Mouse (Mus musculus): ENCODE measurements at regions not wholly inside any gene's neighbourhood (a gene's known extent, or its start where the extent isn't known, plus 50 kb on each side); places are given as distances from the start of the nearest gene placed in this dataset.

DNA sequence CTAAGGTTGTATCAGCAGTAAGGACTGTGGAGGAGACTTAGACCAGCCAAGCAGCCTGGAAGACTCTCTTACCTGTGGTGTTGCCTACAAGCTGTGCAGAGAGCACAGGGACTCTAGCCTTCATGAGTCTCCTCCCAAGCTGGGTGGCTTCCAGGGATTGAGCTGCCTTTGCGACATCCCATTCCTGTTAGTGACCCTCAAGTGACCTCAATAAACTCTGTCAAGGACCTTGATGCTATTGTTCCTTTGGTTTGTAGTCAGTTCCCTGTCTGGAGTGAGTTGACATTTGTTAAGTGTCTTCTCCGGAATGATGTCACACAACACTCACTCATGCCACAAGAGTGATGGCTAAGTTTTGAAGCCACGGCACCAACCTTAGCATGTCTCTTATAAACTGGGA, 211.0 kb downstream of the Cd83 start:
- Histone ChIP-seq H3K27ac (ENCODE audit: low read depth, low read length) (no peak overlapping the region), H3K4me1 (ENCODE audit: control insufficient read depth, insufficient read depth, low read depth, low read length) (peaks cover 10% of the 10 kb centered on the region), H3K4me3 (ENCODE audit: low read length) (no peak overlapping the region), H3K27me3 (replicated peaks; ENCODE audit: control insufficient read depth, insufficient read depth, low read length) (no peaks in the 10 kb centered on the region), H3K9me3 (ENCODE audit: control insufficient read depth, low read length) (no peaks in the 10 kb centered on the region), H3K4me2 (ENCODE audit: low read length) (no peak overlapping the region), H3K9ac (ENCODE audit: low read depth, low read length) (no peak overlapping the region), H3K36me3 (ENCODE audit: control insufficient read depth, insufficient read depth, low read length) (no peaks in the 10 kb centered on the region)
- 67% methylated on average over 3 of the region's 3 CpGs for WGBS
- no peak for ATAC-seq

DNA sequence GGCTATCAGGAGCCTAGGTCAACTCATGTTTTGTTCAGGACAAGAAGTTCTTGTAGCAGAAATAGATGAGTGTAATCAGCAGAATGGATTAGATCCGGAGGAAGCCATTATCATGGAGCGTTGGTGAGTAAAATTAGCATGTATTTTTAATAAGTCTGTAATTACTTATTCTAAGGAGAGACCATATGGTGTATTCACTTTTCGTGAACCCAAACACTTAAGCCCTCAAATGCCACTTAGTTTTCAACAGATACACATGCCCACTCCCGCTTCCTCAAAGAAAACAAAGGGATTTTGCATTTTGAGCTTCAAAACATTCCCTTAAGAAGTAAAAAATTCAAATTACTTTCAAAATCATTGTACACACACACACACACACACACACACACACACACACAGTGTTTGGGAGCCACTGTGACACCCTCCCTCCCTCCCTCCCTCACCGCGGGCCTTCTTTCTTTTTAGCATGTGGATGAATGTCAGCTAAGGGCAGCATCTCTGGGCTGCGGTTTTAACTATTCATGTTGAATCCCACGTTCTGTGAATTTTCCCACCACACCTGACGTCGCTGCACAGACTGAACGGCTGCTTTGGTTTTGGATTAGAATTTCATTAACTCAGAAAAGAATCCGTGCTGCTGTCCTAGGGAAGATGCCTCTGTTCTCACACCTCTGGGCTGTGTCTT, 217.4 kb downstream of the Cd83 start:
- Histone ChIP-seq H3K27me3 (replicated peaks; ENCODE audit: control insufficient read depth, insufficient read depth, low read length) (no peaks in the 10 kb centered on the region), H3K4me3 (ENCODE audit: low read length) (no peak overlapping the region), H3K9ac (ENCODE audit: low read depth, low read length) (no peak overlapping the region), H3K27ac (ENCODE audit: low read depth, low read length) (no peak overlapping the region), H3K36me3 (ENCODE audit: control insufficient read depth, insufficient read depth, low read length) (no peaks in the 10 kb centered on the region), H3K9me3 (ENCODE audit: control insufficient read depth, low read length) (0 out of 2 replicates have a peak, but pooled peaks cover 3% of the 10 kb centered on the region), H3K4me2 (ENCODE audit: low read length) (no peak overlapping the region), H3K4me1 (ENCODE audit: control insufficient read depth, insufficient read depth, low read depth, low read length) (peaks cover 2% of the 10 kb centered on the region; the same call in 1 of the 2 replicates)
- 44% methylated on average over 12 of the region's 12 CpGs for WGBS
- no peak for ATAC-seq

DNA sequence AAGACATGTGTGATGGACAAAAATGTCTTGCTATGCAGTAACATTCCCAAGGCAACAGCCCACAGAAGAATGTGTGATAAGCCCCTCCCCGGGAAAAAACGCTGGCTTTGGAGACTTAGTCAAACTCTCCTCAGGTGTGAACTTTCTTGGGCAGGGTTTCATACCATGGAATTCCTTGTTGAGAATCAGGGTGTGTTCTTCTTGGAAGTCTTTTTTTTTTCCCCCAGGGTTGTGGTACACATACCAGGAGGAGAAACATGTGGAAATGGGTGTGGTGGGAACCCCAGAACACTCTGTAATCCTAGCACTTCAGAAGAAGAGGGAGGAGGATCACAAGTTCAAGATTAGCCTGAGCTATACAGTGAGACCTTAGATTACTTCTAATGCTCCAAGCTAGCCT, 228.3 kb downstream of the Cd83 start:
- Histone ChIP-seq H3K4me3 (ENCODE audit: low read length) (no peak overlapping the region), H3K9ac (ENCODE audit: low read depth, low read length) (no peak overlapping the region), H3K4me2 (ENCODE audit: low read length) (no peak overlapping the region), H3K27ac (ENCODE audit: low read depth, low read length) (no peak overlapping the region), H3K9me3 (ENCODE audit: control insufficient read depth, low read length) (no peaks in the 10 kb centered on the region), H3K27me3 (replicated peaks; ENCODE audit: control insufficient read depth, insufficient read depth, low read length) (no peaks in the 10 kb centered on the region), H3K4me1 (ENCODE audit: control insufficient read depth, insufficient read depth, low read depth, low read length) (no peaks in the 10 kb centered on the region), H3K36me3 (ENCODE audit: control insufficient read depth, insufficient read depth, low read length) (no peaks in the 10 kb centered on the region)
- ATAC-seq, result no peak
- WGBS, result 94% methylated on average over 2 of the region's 2 CpGs

GRCm38 (mm10) chr13:44018489-44019303, 234.1 kb downstream of the Cd83 start:
- H3K36me3 ChIP-seq (ENCODE audit: control insufficient read depth, insufficient read depth, low read length), result no peaks in the 10 kb centered on the region
- 0 out of 2 replicates have a peak overlapping the region, but pooled peaks have one; percentile 0 for H3K9ac ChIP-seq (ENCODE audit: low read depth, low read length)
- no peaks in the 10 kb centered on the region for H3K9me3 ChIP-seq (ENCODE audit: control insufficient read depth, low read length)
- H3K27ac ChIP-seq (ENCODE audit: low read depth, low read length), result no peak overlapping the region
- no peak for ATAC-seq
- WGBS, result 5% methylated on average over 8 of the region's 8 CpGs
- H3K4me2 ChIP-seq (ENCODE audit: low read length), result peak overlapping the region; percentile 7
- H3K27me3 ChIP-seq (replicated peaks; ENCODE audit: control insufficient read depth, insufficient read depth, low read length), result no peaks in the 10 kb centered on the region
- H3K4me3 ChIP-seq (ENCODE audit: low read length), result no peak overlapping the region
- H3K4me1 ChIP-seq (ENCODE audit: control insufficient read depth, insufficient read depth, low read depth, low read length), result peaks cover 8% of the 10 kb centered on the region

GRCm38 (mm10) chr13:44019304-44019583, 234.7 kb downstream of the Cd83 start:
- H3K27me3 ChIP-seq (replicated peaks; ENCODE audit: control insufficient read depth, insufficient read depth, low read length), result no peaks in the 10 kb centered on the region
- peaks cover 8% of the 10 kb centered on the region for H3K4me1 ChIP-seq (ENCODE audit: control insufficient read depth, insufficient read depth, low read depth, low read length)
- no peak overlapping the region for H3K4me3 ChIP-seq (ENCODE audit: low read length)
- no peaks in the 10 kb centered on the region for H3K9me3 ChIP-seq (ENCODE audit: control insufficient read depth, low read length)
- no peaks in the 10 kb centered on the region for H3K36me3 ChIP-seq (ENCODE audit: control insufficient read depth, insufficient read depth, low read length)
- no peak overlapping the region for H3K27ac ChIP-seq (ENCODE audit: low read depth, low read length)
- H3K9ac ChIP-seq (ENCODE audit: low read depth, low read length), result no peak overlapping the region
- no peak overlapping the region for H3K4me2 ChIP-seq (ENCODE audit: low read length)
- ATAC-seq, result no peak

- no peak overlapping the region for H3K27ac ChIP-seq (ENCODE audit: low read depth, low read length)
- H3K9me3 ChIP-seq (ENCODE audit: control insufficient read depth, low read length), result no peaks in the 10 kb centered on the region
- no peak overlapping the region for H3K9ac ChIP-seq (ENCODE audit: low read depth, low read length)
- no peaks in the 10 kb centered on the region for H3K27me3 ChIP-seq (replicated peaks; ENCODE audit: control insufficient read depth, insufficient read depth, low read length)
- H3K4me2 ChIP-seq (ENCODE audit: low read length), result no peak overlapping the region
- H3K36me3 ChIP-seq (ENCODE audit: control insufficient read depth, insufficient read depth, low read length), result no peaks in the 10 kb centered on the region
- ATAC-seq, result no peak
- 31% methylated on average over 7 of the region's 7 CpGs for WGBS
- H3K4me1 ChIP-seq (ENCODE audit: control insufficient read depth, insufficient read depth, low read depth, low read length), result peaks cover 8% of the 10 kb centered on the region
- no peak overlapping the region for H3K4me3 ChIP-seq (ENCODE audit: low read length)
Measured at GRCm38 (mm10) chr13:44020851-44021250, 236.3 kb downstream of the Cd83 start.

GRCm38 (mm10) chr13:44022106-44022505, 237.5 kb downstream of the Cd83 start:
- Histone ChIP-seq H3K4me1 (ENCODE audit: control insufficient read depth, insufficient read depth, low read depth, low read length) (peaks cover 14% of the 10 kb centered on the region), H3K27me3 (replicated peaks; ENCODE audit: control insufficient read depth, insufficient read depth, low read length) (no peaks in the 10 kb centered on the region), H3K9ac (ENCODE audit: low read depth, low read length) (no peak overlapping the region), H3K4me3 (ENCODE audit: low read length) (no peak overlapping the region), H3K4me2 (ENCODE audit: low read length) (no peak overlapping the region), H3K27ac (ENCODE audit: low read depth, low read length) (no peak overlapping the region), H3K36me3 (ENCODE audit: control insufficient read depth, insufficient read depth, low read length) (no peaks in the 10 kb centered on the region), H3K9me3 (ENCODE audit: control insufficient read depth, low read length) (no peaks in the 10 kb centered on the region)
- ATAC-seq, result no peak
- 46% methylated on average over 10 of the region's 10 CpGs for WGBS

DNA sequence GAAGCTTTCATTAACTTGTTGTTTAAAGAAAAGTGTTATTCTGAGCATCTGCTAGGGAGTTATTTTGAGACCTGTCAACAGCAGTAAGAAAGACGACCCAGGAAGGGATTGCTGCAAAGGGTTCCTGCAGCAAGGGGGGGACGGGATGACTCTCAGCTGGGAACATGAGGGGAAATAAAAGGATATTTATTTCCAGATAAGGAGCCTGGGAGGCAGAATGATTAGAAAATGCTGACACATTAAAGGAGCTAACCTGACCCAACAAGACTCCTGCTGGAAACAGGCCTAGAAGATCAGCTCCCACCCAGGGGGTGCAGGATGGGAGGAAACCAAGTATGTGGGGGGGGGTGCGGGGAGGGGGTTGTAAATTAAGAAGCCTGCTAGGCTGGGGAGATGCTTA, 240.0 kb downstream of the Cd83 start:
- Histone ChIP-seq H3K4me3 (ENCODE audit: low read length) (no peak overlapping the region), H3K9me3 (ENCODE audit: control insufficient read depth, low read length) (no peaks in the 10 kb centered on the region), H3K4me1 (ENCODE audit: control insufficient read depth, insufficient read depth, low read depth, low read length) (peaks cover 7% of the 10 kb centered on the region; the same call in 1 of the 2 replicates), H3K27ac (ENCODE audit: low read depth, low read length) (no peak overlapping the region), H3K36me3 (ENCODE audit: control insufficient read depth, insufficient read depth, low read length) (no peaks in the 10 kb centered on the region), H3K4me2 (ENCODE audit: low read length) (no peak overlapping the region), H3K9ac (ENCODE audit: low read depth, low read length) (no peak overlapping the region), H3K27me3 (replicated peaks; ENCODE audit: control insufficient read depth, insufficient read depth, low read length) (no peaks in the 10 kb centered on the region)
- 56% methylated on average over 3 of the region's 3 CpGs for WGBS
- ATAC-seq, result no peak

- ATAC-seq, result peak; percentile 20; the same call in 1 of the 2 replicates
- Histone ChIP-seq H3K9ac (ENCODE audit: low read depth, low read length) (no peak overlapping the region; the same call in 1 of the 2 replicates), H3K9me3 (ENCODE audit: control insufficient read depth, low read length) (no peaks in the 10 kb centered on the region), H3K4me3 (ENCODE audit: low read length) (no peak overlapping the region; the same call in 1 of the 2 replicates), H3K27ac (ENCODE audit: low read depth, low read length) (no peak overlapping the region), H3K27me3 (replicated peaks; ENCODE audit: control insufficient read depth, insufficient read depth, low read length) (no peaks in the 10 kb centered on the region), H3K4me2 (ENCODE audit: low read length) (peak overlapping the region; percentile 20; the same call in 1 of the 2 replicates), H3K4me1 (ENCODE audit: control insufficient read depth, insufficient read depth, low read depth, low read length) (peaks cover 7% of the 10 kb centered on the region; the same call in 1 of the 2 replicates), H3K36me3 (ENCODE audit: control insufficient read depth, insufficient read depth, low read length) (no peaks in the 10 kb centered on the region)
- 47% methylated on average over 26 of the region's 26 CpGs for WGBS
Measured at GRCm38 (mm10) chr13:44026321-44027255, 242.0 kb downstream of the Cd83 start.
